Mouse (Mus musculus) limb, embryonic 10.5 days (tissue): ENCODE measurements around the gene Gm10188. TPM values are rescaled to one million over a fixed set of nuclear protein-coding genes. Genes with fewer than 3 reads are reported as not detected.

ENCODE experiments used
- DNase-seq: peaks from one replicate; pipeline ENCODE4 v3.0.0-alpha.2; 2017; ENCODE audit warnings: low spot score
- H3K27ac ChIP-seq: fragments of 300-500 bp; sonication (generic); 2 replicates; pipeline ENCODE4 v1.5.1; 2016; ENCODE audit warnings: mild to moderate bottlenecking
- H3K27me3 ChIP-seq: fragments of 300-500 bp; sonication (generic); 2 replicates; pipeline ENCODE4 v1.6.1; 2016; ENCODE audit warnings: low read depth, mild to moderate bottlenecking; ENCODE audit not compliant: poor library complexity, severe bottlenecking
- H3K36me3 ChIP-seq: fragments of 300-500 bp; sonication (generic); 2 replicates; pipeline ENCODE4 v1.6.1; 2016; ENCODE audit warnings: mild to moderate bottlenecking, moderate library complexity
- H3K4me1 ChIP-seq: fragments of 300-500 bp; sonication (generic); 2 replicates; pipeline ENCODE4 v1.6.1; 2016
- H3K4me3 ChIP-seq: fragments of 300-500 bp; sonication (generic); 2 replicates; pipeline ENCODE4 v1.5.1; 2016; ENCODE audit warnings: mild to moderate bottlenecking, moderate library complexity
- H3K9me3 ChIP-seq: fragments of 300-500 bp; sonication (generic); replicated peaks from 2 replicates; pipeline ENCODE4 v1.6.1; 2016; ENCODE audit warnings: mild to moderate bottlenecking
- WGBS: fragments of 180-500 bp; shearing (Covaris S2); methylation state at CpG from one replicate; pipeline ENCODE4 v1.1.7; 2016; 5-methylcytosine and 5-hydroxymethylcytosine counted together
- polyA plus RNA-seq: library from polyadenylated mRNA; unstranded; fragments of >200 nt; fragmentation: Nextera tagmentation; extraction: Ambion mirVana; gene quantifications from 2 replicates; pipeline ENCODE4 v1.2.1, GENCODE M21; 2016

Gene Gm10188
- not detected in 2 replicates for polyA plus RNA-seq

GRCm38 (mm10) chr1:132229667-132230066, at the start of gene Gm10188:
Gene Gm10188 (minus strand): TSS chr1:132229767.
- Histone ChIP-seq H3K27me3 (peaks cover 9% of the 10 kb centered on the region; the same call in 1 of the 2 replicates), H3K27ac (no peak within 1 kb of the TSS), H3K4me1 (peaks cover 6% of the 10 kb centered on the region; the same call in 1 of the 2 replicates), H3K9me3 (no peaks in the 10 kb centered on the region), H3K36me3 (no peaks in the 10 kb centered on the region), H3K4me3 (no peak within 1 kb of the TSS)
- no peak for DNase-seq
- 90% methylated on average over 3 of the region's 3 CpGs for WGBS

GRCm38 (mm10) chr1:132277124-132277523, 47.6 kb upstream of the Gm10188 start:
- Histone ChIP-seq H3K9me3 (no peaks in the 10 kb centered on the region), H3K27ac (no peak overlapping the region), H3K4me1 (no peaks in the 10 kb centered on the region), H3K36me3 (no peaks in the 10 kb centered on the region), H3K27me3 (no peaks in the 10 kb centered on the region), H3K4me3 (no peak overlapping the region)
- 57% methylated on average over 6 of the region's 6 CpGs for WGBS
- DNase-seq, result no peak

GRCm38 (mm10) chr1:132276694-132277093, 47.1 kb upstream of the Gm10188 start:
- H3K4me1 ChIP-seq, result no peaks in the 10 kb centered on the region
- DNase-seq, result no peak
- no peaks in the 10 kb centered on the region for H3K27me3 ChIP-seq
- no peak overlapping the region for H3K27ac ChIP-seq
- WGBS, result 62% methylated on average over 3 of the region's 3 CpGs
- no peak overlapping the region for H3K4me3 ChIP-seq
- H3K9me3 ChIP-seq, result no peaks in the 10 kb centered on the region
- no peaks in the 10 kb centered on the region for H3K36me3 ChIP-seq

DNA sequence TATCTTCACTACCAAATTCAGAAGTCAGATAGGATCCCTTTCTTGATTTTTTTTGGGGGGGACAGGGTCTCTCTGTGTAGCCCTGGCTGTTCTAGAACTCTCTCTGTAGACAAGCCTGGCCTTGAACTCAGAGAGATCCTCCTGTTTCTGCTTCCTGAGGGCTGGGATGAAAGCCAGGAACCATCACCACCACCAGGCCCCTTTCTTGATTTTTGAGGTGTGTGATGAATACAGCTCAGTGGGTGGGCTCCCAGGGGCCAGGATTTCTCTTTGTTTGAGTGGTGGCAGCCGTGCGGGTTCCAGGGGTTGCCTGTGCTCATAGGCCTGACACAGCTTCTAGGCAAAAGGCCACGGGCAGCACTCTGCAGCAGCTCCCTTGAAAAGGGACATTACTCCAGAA, 41.7 kb upstream of the Gm10188 start:
- Histone ChIP-seq H3K4me1 (peaks cover 30% of the 10 kb centered on the region), H3K27me3 (no peaks in the 10 kb centered on the region), H3K4me3 (no peak overlapping the region), H3K36me3 (no peaks in the 10 kb centered on the region), H3K9me3 (no peaks in the 10 kb centered on the region), H3K27ac (no peak overlapping the region)
- no peak for DNase-seq
- 85% methylated on average over 3 of the region's 3 CpGs for WGBS

GRCm38 (mm10) chr1:132268418-132269060, 39.0 kb upstream of the Gm10188 start:
- 68% methylated on average over 7 of the region's 7 CpGs for WGBS
- Histone ChIP-seq H3K4me1 (peaks cover 41% of the 10 kb centered on the region), H3K4me3 (no peak overlapping the region), H3K27me3 (no peaks in the 10 kb centered on the region), H3K9me3 (no peaks in the 10 kb centered on the region), H3K27ac (no peak overlapping the region), H3K36me3 (no peaks in the 10 kb centered on the region)
- no peak for DNase-seq

GRCm38 (mm10) chr1:132267959-132268358, 38.4 kb upstream of the Gm10188 start:
- H3K4me3 ChIP-seq, result no peak overlapping the region
- H3K4me1 ChIP-seq, result peaks cover 41% of the 10 kb centered on the region
- no peaks in the 10 kb centered on the region for H3K27me3 ChIP-seq
- DNase-seq, result no peak
- 79% methylated on average over 2 of the region's 2 CpGs for WGBS
- H3K27ac ChIP-seq, result no peak overlapping the region
- H3K9me3 ChIP-seq, result no peaks in the 10 kb centered on the region
- H3K36me3 ChIP-seq, result no peaks in the 10 kb centered on the region

DNA sequence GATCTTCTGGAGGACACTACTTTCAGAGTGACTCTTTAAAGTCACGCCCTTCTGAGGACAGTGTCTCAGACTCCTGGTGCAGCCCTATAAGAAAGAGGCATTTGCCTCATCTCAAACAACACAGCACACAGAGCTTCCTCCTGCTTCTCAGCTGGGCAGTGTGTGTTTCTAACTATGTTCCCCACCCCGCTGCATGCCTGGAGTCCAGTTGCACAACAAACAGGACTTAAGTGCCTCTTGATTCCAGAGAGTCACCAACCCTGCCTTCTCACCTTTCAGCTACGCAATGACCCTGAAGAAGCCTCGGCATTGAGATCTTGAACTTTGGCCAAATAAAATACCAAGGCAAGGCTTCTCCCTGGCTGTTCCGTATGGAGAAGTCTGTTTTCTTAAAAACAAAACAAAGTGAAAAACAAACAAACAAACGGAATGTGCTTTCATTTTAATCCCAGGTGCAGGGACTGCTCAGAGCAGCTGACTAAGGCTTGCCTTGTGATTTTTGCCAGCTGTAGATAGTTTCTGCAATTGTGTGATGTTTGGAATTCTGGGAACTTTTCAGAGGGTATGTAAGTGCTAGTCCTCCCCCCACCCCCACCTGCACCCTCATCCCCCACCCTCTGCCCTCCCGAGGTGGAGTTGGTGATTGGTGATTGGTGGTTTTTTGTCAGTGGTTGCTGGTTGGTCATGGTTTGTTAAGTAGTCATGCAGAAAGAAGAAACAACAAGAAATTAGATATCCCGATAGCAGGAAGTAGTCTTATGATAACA, 37.4 kb upstream of the Gm10188 start:
- Histone ChIP-seq H3K4me3 (no peak overlapping the region), H3K27me3 (no peaks in the 10 kb centered on the region)
- 60% methylated on average over 8 of the region's 8 CpGs for WGBS

DNA sequence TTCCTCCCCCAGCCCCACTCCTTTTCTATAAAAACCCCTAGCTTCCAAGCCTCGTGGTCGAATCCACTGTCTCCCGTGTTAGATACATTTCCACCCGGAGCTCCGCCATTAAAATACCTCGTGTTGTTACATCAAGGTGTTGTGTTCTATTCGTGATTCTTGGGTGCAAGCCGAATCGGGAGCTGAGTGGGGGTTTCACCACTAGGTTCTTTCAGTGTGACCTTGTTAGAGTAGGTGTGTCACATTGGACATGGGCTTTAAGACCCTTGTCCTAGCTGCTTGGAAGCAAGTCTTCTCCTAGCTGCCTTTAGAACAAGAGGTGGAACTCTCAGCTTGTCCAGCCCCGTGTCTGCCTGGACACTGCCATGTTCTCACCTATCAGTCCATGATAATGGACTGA, 36.4 kb upstream of the Gm10188 start:
- no peak overlapping the region for H3K4me3 ChIP-seq
- DNase-seq, result no peak
- no peaks in the 10 kb centered on the region for H3K36me3 ChIP-seq
- WGBS, result 87% methylated on average over 10 of the region's 10 CpGs
- no peaks in the 10 kb centered on the region for H3K27me3 ChIP-seq
- no peaks in the 10 kb centered on the region for H3K9me3 ChIP-seq
- no peak overlapping the region for H3K27ac ChIP-seq
- H3K4me1 ChIP-seq, result peaks cover 41% of the 10 kb centered on the region

More for the DNA sequence above, 37.4 kb upstream of the Gm10188 start:
- no peak for DNase-seq
- Histone ChIP-seq H3K27ac (peak overlapping the region; percentile 42; the same call in 1 of the 2 replicates), H3K4me1 (peaks cover 41% of the 10 kb centered on the region), H3K9me3 (no peaks in the 10 kb centered on the region), H3K36me3 (no peaks in the 10 kb centered on the region)

DNA sequence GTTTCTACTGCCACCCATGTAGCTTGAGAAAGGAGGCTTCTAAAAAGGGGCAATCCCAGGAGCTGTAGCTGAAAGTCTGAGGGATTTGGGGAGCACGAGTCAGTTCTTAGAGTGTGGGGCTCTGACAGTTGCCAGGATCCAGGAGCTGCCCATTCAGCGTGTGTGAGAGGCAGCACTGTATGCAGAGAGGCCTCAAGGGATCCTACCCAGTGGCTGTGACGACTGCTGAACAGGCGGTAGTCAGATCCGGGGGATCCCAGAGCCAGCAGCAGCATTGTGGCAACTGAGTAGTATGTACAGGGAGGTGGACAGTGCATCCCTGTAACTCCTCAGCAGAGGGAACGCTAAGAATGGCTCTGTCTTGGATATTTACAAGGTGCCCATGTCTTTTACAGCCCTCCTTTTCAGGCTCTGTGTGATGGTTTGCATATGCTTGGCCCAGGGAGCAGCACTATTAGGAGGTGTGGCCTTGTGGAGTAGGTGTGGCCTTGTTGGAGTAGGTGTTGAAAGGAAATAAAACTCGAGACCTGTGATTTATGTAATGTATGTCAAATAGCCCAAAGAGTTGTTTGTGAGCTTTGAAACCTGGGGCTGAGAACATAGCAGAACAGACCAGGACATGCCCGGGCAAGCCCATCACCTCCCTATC, 35.8 kb upstream of the Gm10188 start:
- H3K4me1 ChIP-seq, result peaks cover 41% of the 10 kb centered on the region
- 65% methylated on average over 8 of the region's 8 CpGs for WGBS
- no peaks in the 10 kb centered on the region for H3K27me3 ChIP-seq
- no peak overlapping the region for H3K4me3 ChIP-seq
- H3K27ac ChIP-seq, result peak overlapping the region; percentile 19; the same call in 1 of the 2 replicates
- H3K9me3 ChIP-seq, result no peaks in the 10 kb centered on the region
- no peaks in the 10 kb centered on the region for H3K36me3 ChIP-seq
- no peak for DNase-seq

DNA sequence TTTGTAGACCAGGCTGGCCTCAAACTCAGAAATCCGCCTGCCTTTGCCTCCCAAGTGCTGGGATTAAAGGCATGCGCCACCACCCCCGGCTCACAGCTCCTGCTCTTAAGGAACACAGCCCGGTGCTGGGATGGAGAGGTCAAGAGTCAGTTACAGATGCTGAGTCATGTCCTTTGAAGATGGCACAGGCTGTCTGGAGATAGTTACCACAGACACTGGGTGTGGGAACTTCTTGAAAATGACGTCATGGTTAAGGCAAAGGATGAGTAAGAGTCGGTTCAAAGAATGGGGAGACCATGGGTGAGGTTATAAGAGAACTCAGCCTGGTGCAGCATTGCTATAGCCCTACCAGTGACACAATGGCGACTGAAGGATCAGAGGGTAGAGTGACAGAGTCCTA, 35.0 kb upstream of the Gm10188 start:
- 53% methylated on average over 7 of the region's 7 CpGs for WGBS
- peaks cover 41% of the 10 kb centered on the region for H3K4me1 ChIP-seq
- no peak overlapping the region for H3K27ac ChIP-seq
- H3K4me3 ChIP-seq, result no peak overlapping the region
- DNase-seq, result no peak
- H3K9me3 ChIP-seq, result no peaks in the 10 kb centered on the region
- no peaks in the 10 kb centered on the region for H3K27me3 ChIP-seq
- H3K36me3 ChIP-seq, result no peaks in the 10 kb centered on the region

DNA sequence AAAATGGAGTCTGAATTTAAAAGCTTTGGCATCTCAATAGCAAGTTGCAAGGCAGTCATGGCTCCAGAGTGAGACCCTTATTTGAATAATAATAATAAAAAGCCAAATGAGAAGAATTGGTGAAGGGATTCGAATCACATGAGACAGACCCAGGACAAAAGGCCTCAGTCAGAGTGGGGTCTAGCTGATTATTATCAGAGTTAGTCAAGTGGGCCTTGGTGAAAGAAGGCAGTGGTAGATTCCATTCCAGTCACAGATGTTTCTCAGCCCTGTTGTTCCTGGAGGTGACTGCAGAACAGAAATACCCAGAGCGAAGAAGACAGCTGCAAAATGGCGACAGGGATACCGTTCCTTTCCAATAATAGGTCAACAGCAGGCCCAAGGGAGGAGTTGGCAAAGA, 34.1 kb upstream of the Gm10188 start:
- H3K36me3 ChIP-seq, result no peaks in the 10 kb centered on the region
- H3K4me1 ChIP-seq, result peaks cover 33% of the 10 kb centered on the region
- no peaks in the 10 kb centered on the region for H3K27me3 ChIP-seq
- 93% methylated on average over 4 of the region's 4 CpGs for WGBS
- no peak overlapping the region for H3K27ac ChIP-seq
- H3K9me3 ChIP-seq, result no peaks in the 10 kb centered on the region
- no peak for DNase-seq
- H3K4me3 ChIP-seq, result no peak overlapping the region

GRCm38 (mm10) chr1:132261058-132261457, 31.5 kb upstream of the Gm10188 start:
- H3K4me3 ChIP-seq, result no peak overlapping the region
- no peaks in the 10 kb centered on the region for H3K9me3 ChIP-seq
- no peak for DNase-seq
- 71% methylated on average over 5 of the region's 5 CpGs for WGBS
- H3K27ac ChIP-seq, result no peak overlapping the region
- no peaks in the 10 kb centered on the region for H3K36me3 ChIP-seq
- H3K27me3 ChIP-seq, result no peaks in the 10 kb centered on the region
- H3K4me1 ChIP-seq, result peaks cover 11% of the 10 kb centered on the region

DNA sequence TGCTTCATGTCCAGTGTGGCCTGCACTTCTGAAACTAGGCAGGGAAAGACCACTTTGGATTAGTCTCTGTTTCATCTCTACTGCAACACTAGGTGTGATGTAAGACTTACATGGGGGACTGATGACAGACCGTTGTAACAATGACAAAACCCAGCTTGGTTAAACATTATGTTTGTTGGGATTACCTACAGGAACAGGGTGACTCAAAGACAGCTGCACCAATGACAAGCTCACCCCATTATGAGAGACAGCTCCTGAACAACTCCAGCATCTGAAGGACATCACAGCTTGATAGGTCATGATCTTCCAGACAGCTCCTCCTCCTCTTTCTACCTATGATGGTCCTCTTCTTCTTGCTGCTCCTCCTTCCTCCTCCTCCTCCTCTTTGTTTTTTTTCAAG, 30.8 kb upstream of the Gm10188 start:
- Histone ChIP-seq H3K36me3 (no peaks in the 10 kb centered on the region), H3K27ac (no peak overlapping the region), H3K27me3 (no peaks in the 10 kb centered on the region), H3K4me1 (peaks cover 8% of the 10 kb centered on the region), H3K9me3 (no peaks in the 10 kb centered on the region), H3K4me3 (no peak overlapping the region)
- WGBS, result 95% methylated on average over 1 of the region's 1 CpGs
- DNase-seq, result no peak
